Mouse (Mus musculus): ENCODE results near the gene Vmn1r175. TPM values are rescaled to one million over a fixed set of nuclear protein-coding genes. Genes with fewer than 3 reads are reported as not detected.

Gene Vmn1r175
- not detected in 2 replicates for polyA plus RNA-seq (2015; fragmentation: Nextera tagmentation; extraction: Ambion mirVana)

GRCm38 (mm10) chr7:23810543-23810942 lies at the start of gene Vmn1r175:
Gene Vmn1r175 (minus strand): TSS chr7:23810643.

GRCm38 (mm10) chr7:23837272-23837671 lies 26.8 kb upstream of the Vmn1r175 start, which contains the start of gene Vmn1r176:
Gene Vmn1r176 (minus strand): TSS chr7:23837372.

Other genes with a start within 250 kb of the Vmn1r175 start
- gene Vmn1r169, start 235.1 kb downstream of the Vmn1r175 start, polyA plus RNA-seq (2015; fragmentation: Nextera tagmentation; extraction: Ambion mirVana), result not detected in 2 replicates
- gene Vmn1r170, start 204.5 kb downstream of the Vmn1r175 start, polyA plus RNA-seq (2015; fragmentation: Nextera tagmentation; extraction: Ambion mirVana), result not detected in 2 replicates
- not detected in 2 replicates for gene Vmn1r171, start 179.9 kb downstream of the Vmn1r175 start, polyA plus RNA-seq (2015; fragmentation: Nextera tagmentation; extraction: Ambion mirVana)
- not detected in 2 replicates for gene Vmn1r172, start 152.3 kb downstream of the Vmn1r175 start, polyA plus RNA-seq (2015; fragmentation: Nextera tagmentation; extraction: Ambion mirVana)
- not detected in 2 replicates for gene Vmn1r173, start 109.9 kb downstream of the Vmn1r175 start, polyA plus RNA-seq (2015; fragmentation: Nextera tagmentation; extraction: Ambion mirVana)
- gene Vmn1r174, start 58.4 kb downstream of the Vmn1r175 start, polyA plus RNA-seq (2015; fragmentation: Nextera tagmentation; extraction: Ambion mirVana), result not detected in 2 replicates
- not detected in 2 replicates for gene Vmn1r176, start 26.7 kb upstream of the Vmn1r175 start, polyA plus RNA-seq (2015; fragmentation: Nextera tagmentation; extraction: Ambion mirVana)
- not detected in 2 replicates for gene Vmn1r177, start 55.8 kb upstream of the Vmn1r175 start, polyA plus RNA-seq (2015; fragmentation: Nextera tagmentation; extraction: Ambion mirVana)
- not detected in 2 replicates for gene Vmn1r178, start 81.4 kb upstream of the Vmn1r175 start, polyA plus RNA-seq (2015; fragmentation: Nextera tagmentation; extraction: Ambion mirVana)
- not detected in 2 replicates for gene Vmn1r179, start 116.3 kb upstream of the Vmn1r175 start, polyA plus RNA-seq (2015; fragmentation: Nextera tagmentation; extraction: Ambion mirVana)
- not detected in 2 replicates for gene Vmn1r180, start 140.0 kb upstream of the Vmn1r175 start, polyA plus RNA-seq (2015; fragmentation: Nextera tagmentation; extraction: Ambion mirVana)
- not detected in 2 replicates for gene Vmn1r181, start 164.0 kb upstream of the Vmn1r175 start, polyA plus RNA-seq (2015; fragmentation: Nextera tagmentation; extraction: Ambion mirVana)
- not detected in 2 replicates for gene V1rd19, start 191.0 kb upstream of the Vmn1r175 start, polyA plus RNA-seq (2015; fragmentation: Nextera tagmentation; extraction: Ambion mirVana)
- gene Vmn1r183, start 242.6 kb upstream of the Vmn1r175 start, polyA plus RNA-seq (2015; fragmentation: Nextera tagmentation; extraction: Ambion mirVana), result not detected in 2 replicates

All from neural tube, postnatal 0 days (tissue).